Mouse (Mus musculus): ENCODE data around the gene Pvalb. TPM values are rescaled to one million over a fixed set of nuclear protein-coding genes. Genes with fewer than 3 reads are reported as not detected.
A peak's percentile ranks its signal among the peaks of the same experiment; 100 is the strongest.

The Pvalb gene
- polyA plus RNA-seq, 1 experiment from 2014 or later: not detected

DNA sequence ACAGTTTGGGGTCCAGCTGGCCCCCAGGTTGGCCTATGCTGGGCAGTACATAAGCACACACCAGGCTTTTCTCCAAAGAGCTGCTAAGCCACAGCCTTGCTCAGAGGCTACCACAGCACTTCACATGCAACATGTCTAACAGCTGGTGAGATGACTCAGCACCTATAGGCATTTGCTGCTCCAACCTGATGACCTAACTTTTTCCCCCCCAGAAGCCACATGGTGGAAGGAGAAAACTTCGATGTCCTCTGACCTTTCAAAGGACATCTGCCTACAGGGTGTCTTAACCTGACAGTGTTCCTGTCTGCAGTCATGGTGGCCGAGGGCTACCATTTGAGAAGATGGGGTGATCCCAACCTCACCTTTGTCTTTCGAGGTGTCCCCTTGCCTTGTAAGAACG lies 20.6 kb downstream of the Pvalb start:
- TF ChIP-seq EP300 (IDR thresholded peaks at IDR 0.05): no peak
- no peak for TF ChIP-seq CTCF (IDR thresholded peaks at IDR 0.05)
- Histone ChIP-seq H3K4me2 (replicated peaks; ENCODE audit: low read depth, low read length) (no peak overlapping the region), H3K9me3 (ENCODE audit: low read length) (no peaks in the 10 kb centered on the region), H3K4me3 (ENCODE audit: low read depth, low read length) (no peak overlapping the region), H3K4me1 (ENCODE audit: insufficient read depth, low read depth, low read length) (no peaks in the 10 kb centered on the region; the same call in 1 of the 2 replicates), H3K27me3 (replicated peaks; ENCODE audit: insufficient read depth, low read length) (no peaks in the 10 kb centered on the region), H3K36me3 (ENCODE audit: insufficient read depth, low read length) (no peaks in the 10 kb centered on the region), H3K27ac (ENCODE audit: low read length) (no peak overlapping the region), H3K9ac (replicated peaks; ENCODE audit: low read depth) (no peak overlapping the region)
- no peak for ATAC-seq
- 83% methylated on average over 4 of the region's 4 CpGs for WGBS
- no peak for DNase-seq (ENCODE audit: low spot score)

DNA sequence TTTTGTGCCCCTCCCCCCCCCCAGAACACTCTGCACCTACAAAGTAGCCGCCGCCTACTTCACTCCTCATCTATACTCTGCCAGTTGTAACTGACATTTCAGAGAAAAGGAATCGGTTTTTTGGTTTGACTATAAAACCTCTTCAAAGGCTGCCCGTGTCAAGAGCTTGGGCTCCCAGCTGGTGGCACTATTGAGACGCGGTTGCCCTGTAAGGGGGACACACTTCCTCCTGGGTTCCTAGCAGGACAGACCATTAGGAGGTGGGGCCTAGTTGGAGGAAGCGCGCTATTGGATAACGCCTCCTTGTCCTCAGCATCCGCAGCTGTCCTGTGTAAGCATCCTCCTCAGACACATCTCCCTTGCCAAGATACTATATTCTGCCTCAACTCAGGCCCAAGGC lies 21.3 kb downstream of the Pvalb start:
- H3K9me3 ChIP-seq (ENCODE audit: low read length): no peaks in the 10 kb centered on the region
- H3K36me3 ChIP-seq (ENCODE audit: insufficient read depth, low read length): no peaks in the 10 kb centered on the region
- no peak overlapping the region for H3K27ac ChIP-seq (ENCODE audit: low read length)
- WGBS: 4% methylated on average over 10 of the region's 10 CpGs
- no peak overlapping the region for H3K9ac ChIP-seq (replicated peaks; ENCODE audit: low read depth)
- H3K27me3 ChIP-seq (replicated peaks; ENCODE audit: insufficient read depth, low read length): no peaks in the 10 kb centered on the region
- H3K4me3 ChIP-seq (ENCODE audit: low read depth, low read length): no peak overlapping the region
- DNase-seq (ENCODE audit: low spot score) (peak; percentile 80), ATAC-seq (peak; percentile 78)
- no peak overlapping the region for H3K4me2 ChIP-seq (replicated peaks; ENCODE audit: low read depth, low read length)
- no peaks in the 10 kb centered on the region; the same call in 1 of the 2 replicates for H3K4me1 ChIP-seq (ENCODE audit: insufficient read depth, low read depth, low read length)
- peak; percentile 64 for TF ChIP-seq CTCF (IDR thresholded peaks at IDR 0.05)
- TF ChIP-seq EP300 (IDR thresholded peaks at IDR 0.05): no peak

- Histone ChIP-seq H3K4me1 (ENCODE audit: insufficient read depth, low read depth, low read length) (no peaks in the 10 kb centered on the region; the same call in 1 of the 2 replicates), H3K4me3 (ENCODE audit: low read depth, low read length) (no peak overlapping the region), H3K27me3 (replicated peaks; ENCODE audit: insufficient read depth, low read length) (no peaks in the 10 kb centered on the region), H3K9ac (replicated peaks; ENCODE audit: low read depth) (no peak overlapping the region), H3K36me3 (ENCODE audit: insufficient read depth, low read length) (no peaks in the 10 kb centered on the region), H3K27ac (ENCODE audit: low read length) (no peak overlapping the region), H3K9me3 (ENCODE audit: low read length) (no peaks in the 10 kb centered on the region), H3K4me2 (replicated peaks; ENCODE audit: low read depth, low read length) (no peak overlapping the region)
- DNase-seq (ENCODE audit: low spot score): peak; percentile 19
- ATAC-seq: no peak
- 25% methylated on average over 8 of the region's 8 CpGs for WGBS
- no peak for TF ChIP-seq CTCF (IDR thresholded peaks at IDR 0.05)
- TF ChIP-seq EP300 (IDR thresholded peaks at IDR 0.05): no peak
Measured at GRCm38 (mm10) chr15:78181701-78182405, 24.3 kb downstream of the Pvalb start.

- Histone ChIP-seq H3K9ac (replicated peaks; ENCODE audit: low read depth) (no peak overlapping the region), H3K27me3 (replicated peaks; ENCODE audit: insufficient read depth, low read length) (no peaks in the 10 kb centered on the region), H3K4me3 (ENCODE audit: low read depth, low read length) (no peak overlapping the region), H3K4me2 (replicated peaks; ENCODE audit: low read depth, low read length) (no peak overlapping the region), H3K4me1 (ENCODE audit: insufficient read depth, low read depth, low read length) (no peaks in the 10 kb centered on the region; the same call in 1 of the 2 replicates), H3K36me3 (ENCODE audit: insufficient read depth, low read length) (no peaks in the 10 kb centered on the region), H3K9me3 (ENCODE audit: low read length) (no peaks in the 10 kb centered on the region), H3K27ac (ENCODE audit: low read length) (peak overlapping the region; percentile 68)
- DNase-seq (ENCODE audit: low spot score): peak; percentile 75
- peak; percentile 88 for ATAC-seq
- no peak for TF ChIP-seq EP300 (IDR thresholded peaks at IDR 0.05)
- TF ChIP-seq CTCF (IDR thresholded peaks at IDR 0.05): no peak
- 48% methylated on average over 3 of the region's 3 CpGs for WGBS
Measured at GRCm38 (mm10) chr15:78179775-78180174, 26.4 kb downstream of the Pvalb start.

GRCm38 (mm10) chr15:78178397-78178796 lies 27.8 kb downstream of the Pvalb start:
- Histone ChIP-seq H3K27ac (ENCODE audit: low read length) (no peak overlapping the region), H3K4me3 (ENCODE audit: low read depth, low read length) (no peak overlapping the region), H3K27me3 (replicated peaks; ENCODE audit: insufficient read depth, low read length) (no peaks in the 10 kb centered on the region), H3K36me3 (ENCODE audit: insufficient read depth, low read length) (no peaks in the 10 kb centered on the region), H3K4me2 (replicated peaks; ENCODE audit: low read depth, low read length) (no peak overlapping the region), H3K4me1 (ENCODE audit: insufficient read depth, low read depth, low read length) (peaks cover 3% of the 10 kb centered on the region; the same call in 1 of the 2 replicates), H3K9me3 (ENCODE audit: low read length) (no peaks in the 10 kb centered on the region), H3K9ac (replicated peaks; ENCODE audit: low read depth) (no peak overlapping the region)
- 3% methylated on average over 9 of the region's 9 CpGs for WGBS
- no peak for TF ChIP-seq EP300 (IDR thresholded peaks at IDR 0.05)
- peak; percentile 93 for TF ChIP-seq CTCF (IDR thresholded peaks at IDR 0.05)
- peak; percentile 87 for DNase-seq (ENCODE audit: low spot score)
- ATAC-seq: no peak

GRCm38 (mm10) chr15:78177257-78177656 lies 28.9 kb downstream of the Pvalb start:
- TF ChIP-seq CTCF (IDR thresholded peaks at IDR 0.05) (no peak), EP300 (IDR thresholded peaks at IDR 0.05) (no peak)
- 49% methylated on average over 10 of the region's 10 CpGs for WGBS

More at GRCm38 (mm10) chr15:78177257-78177656, 28.9 kb downstream of the Pvalb start:
- Histone ChIP-seq H3K9ac (replicated peaks; ENCODE audit: low read depth) (no peak overlapping the region), H3K4me2 (replicated peaks; ENCODE audit: low read depth, low read length) (no peak overlapping the region), H3K4me1 (ENCODE audit: insufficient read depth, low read depth, low read length) (peaks cover 7% of the 10 kb centered on the region; the same call in 1 of the 2 replicates), H3K9me3 (ENCODE audit: low read length) (no peaks in the 10 kb centered on the region), H3K27me3 (replicated peaks; ENCODE audit: insufficient read depth, low read length) (no peaks in the 10 kb centered on the region), H3K36me3 (ENCODE audit: insufficient read depth, low read length) (no peaks in the 10 kb centered on the region), H3K27ac (ENCODE audit: low read length) (no peak overlapping the region), H3K4me3 (ENCODE audit: low read depth, low read length) (no peak overlapping the region)
- ATAC-seq (no peak), DNase-seq (ENCODE audit: low spot score) (no peak)
